Comparison of ENCODE assay signal across 21 mouse cellular contexts in the genomic region with DNA sequence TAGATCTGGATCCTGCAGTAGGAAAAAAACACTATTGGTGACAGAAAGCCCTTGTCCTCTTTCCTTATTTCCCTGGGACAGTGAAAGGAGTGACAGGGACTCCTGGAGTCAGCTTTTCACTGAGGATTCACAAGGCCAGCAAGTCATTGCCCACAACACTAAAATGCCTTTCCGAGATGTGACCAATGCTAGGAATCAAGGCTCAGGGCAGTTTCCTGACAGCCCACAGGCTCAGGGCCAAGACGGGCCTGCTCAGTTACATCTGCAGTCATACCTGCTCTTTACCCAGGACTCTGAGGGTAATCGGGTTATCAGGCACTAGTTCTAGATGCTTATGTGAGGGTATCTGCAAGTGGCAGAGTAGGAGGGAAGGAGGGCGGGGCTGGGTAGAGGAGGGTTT. TPM values are rescaled to one million over a fixed set of nuclear protein-coding genes. Genes with fewer than 3 reads are reported as not detected.
A peak's percentile ranks its signal among the peaks of the same experiment; 100 is the strongest.
DNase-seq lines count a peak whose midpoint lies in the region; ATAC-seq and TF ChIP-seq lines count a peak whose summit lies in the region.
"Had no signal": no experiment of that assay in that cellular context is flagged by ENCODE, and none has a peak within 500 bp of the region (broad histone marks: within the 10 kb centered on the region; RNA-seq: fewer than 3 reads in every experiment).

No protein-coding gene starts in this region.

- ATAC-seq in stomach, embryonic 15.5 days (ENCODE audit: insufficient read depth, low FRiP score, low read depth) = 0 out of 2 replicates have a peak, but pooled peaks have one; percentile 22
- no peak for ATAC-seq in stomach, postnatal 0 days (ENCODE audit: low FRiP score, low TSS enrichment)
- ATAC-seq: activated CD4-positive, CD25-positive, alpha-beta regulatory T cell, adult 4 months; CD4-positive, CD25-positive, alpha-beta regulatory T cell, adult 4 months; forebrain, embryonic 13.5 days; forebrain, embryonic 15.5 days; forebrain, postnatal 0 days; Patski had no signal

- no peak overlapping the region for H3K4me3 ChIP-seq in stomach, embryonic 15.5 days (replicated peaks)
- no peak overlapping the region for H3K4me3 ChIP-seq in stomach, postnatal 0 days (ENCODE audit: low read depth, low read length)
- H3K4me3 ChIP-seq: embryonic facial prominence, embryonic 10.5 days; embryonic facial prominence, embryonic 12.5 days; forebrain, embryonic 13.5 days; forebrain, embryonic 15.5 days had no signal

- H3K4me1 ChIP-seq in stomach, embryonic 15.5 days = no peaks in the 10 kb centered on the region
- no peaks in the 10 kb centered on the region for H3K4me1 ChIP-seq in stomach, postnatal 0 days (replicated peaks; ENCODE audit: control insufficient read depth, insufficient read depth)
- H3K4me1 ChIP-seq: embryonic facial prominence, embryonic 10.5 days; embryonic facial prominence, embryonic 12.5 days; forebrain, embryonic 15.5 days had no signal

- H3K27ac ChIP-seq in stomach, embryonic 15.5 days = no peak overlapping the region
- H3K27ac ChIP-seq in stomach, postnatal 0 days (replicated peaks) = no peak overlapping the region
- H3K27ac ChIP-seq: embryonic facial prominence, embryonic 10.5 days; embryonic facial prominence, embryonic 12.5 days; forebrain, embryonic 13.5 days; forebrain, embryonic 15.5 days had no signal

- no peak for TF ChIP-seq EP300 in stomach, postnatal 0 days (optimal IDR thresholded peaks at IDR 0.05)

- TF ChIP-seq CTCF in stomach, postnatal 0 days (IDR thresholded peaks at IDR 0.05; ENCODE audit: low read depth) = no peak

- peak; percentile 73 for DNase-seq in adrenal gland, adult 2 months
- no peak for DNase-seq in adrenal gland, postnatal 25 days
- peak; percentile 58 to 63 for DNase-seq in adrenal gland, postnatal 36 days
- DNase-seq in adrenal gland, postnatal 4 days (ENCODE audit: low spot score in 2 of 2) = no peak
- no peak for DNase-seq in stomach, postnatal 0 days (ENCODE audit: low spot score)
- DNase-seq: B cell, adult 2 months; cerebellum, adult 11-12 months; cerebellum, adult 2 months; cerebellum, adult 9-10 months; cerebellum, postnatal 25 days; forebrain, postnatal 0 days had no signal

- no peak overlapping the region for H3K9ac ChIP-seq in stomach, embryonic 15.5 days
- H3K9ac ChIP-seq in stomach, postnatal 0 days (ENCODE audit: low read length) = no peak overlapping the region
- H3K9ac ChIP-seq: embryonic facial prominence, embryonic 12.5 days; forebrain, embryonic 13.5 days; forebrain, embryonic 15.5 days; forebrain, postnatal 0 days had no signal

- H3K9me3 ChIP-seq in stomach, embryonic 15.5 days = no peaks in the 10 kb centered on the region
- H3K9me3 ChIP-seq in stomach, postnatal 0 days (ENCODE audit: control insufficient read depth, low read length) = no peaks in the 10 kb centered on the region
- H3K9me3 ChIP-seq: embryonic facial prominence, embryonic 10.5 days; embryonic facial prominence, embryonic 12.5 days; forebrain, embryonic 13.5 days; forebrain, embryonic 15.5 days; G1E had no signal

- H3K27me3 ChIP-seq in stomach, embryonic 15.5 days (replicated peaks) = no peaks in the 10 kb centered on the region
- H3K27me3 ChIP-seq in stomach, postnatal 0 days (ENCODE audit: control insufficient read depth, insufficient read depth, low read length) = no peaks in the 10 kb centered on the region
- H3K27me3 ChIP-seq: CH12.LX; embryonic facial prominence, embryonic 12.5 days; forebrain, embryonic 13.5 days; forebrain, embryonic 15.5 days; Patski had no signal

- WGBS in stomach, embryonic 15.5 days = 81% methylated on average over 4 of the region's 4 CpGs
- WGBS in stomach, postnatal 0 days = 80% methylated on average over 4 of the region's 4 CpGs

- H3K4me2 ChIP-seq in stomach, embryonic 15.5 days = no peak overlapping the region
- H3K4me2 ChIP-seq in stomach, postnatal 0 days (replicated peaks; ENCODE audit: low read depth) = no peak overlapping the region
- H3K4me2 ChIP-seq: embryonic facial prominence, embryonic 12.5 days; forebrain, embryonic 13.5 days; forebrain, embryonic 15.5 days had no signal

- H3K36me3 ChIP-seq in stomach, embryonic 15.5 days = peaks cover 29% of the 10 kb centered on the region
- peaks cover 8% of the 10 kb centered on the region; the same call in 1 of the 2 replicates for H3K36me3 ChIP-seq in stomach, postnatal 0 days (ENCODE audit: control insufficient read depth, insufficient read depth, low read length)

RNA-seq across cellular contexts. Expression of a gene that starts 11.7 kb away (rescaled TPM):
- total RNA-seq in adrenal gland, adult 2 months (2021) = 100 to 1,000 TPM; 124 to 147 TPM
- 98.8 and 102 TPM in 2 replicates for polyA plus RNA-seq in adrenal gland, adult 2 months (2012; rRNA removed)
- total RNA-seq in adrenal gland, postnatal 25 days (2021) = 118 and 130 TPM in 2 replicates
- total RNA-seq in adrenal gland, postnatal 36 days (2021) = 100 to 1,000 TPM; 128 to 136 TPM
- 100 to 1,000 TPM; 123 to 134 TPM for total RNA-seq in adrenal gland, postnatal 4 days (2021)
- polyA plus RNA-seq in stomach, embryonic 15.5 days (2015; fragmentation: Nextera tagmentation; extraction: Ambion mirVana) = 92.1 and 101 TPM in 2 replicates
- 64.7 and 70.3 TPM in 2 replicates for polyA plus RNA-seq in stomach, postnatal 0 days (2015; fragmentation: Nextera tagmentation; extraction: Ambion mirVana)

RNA-seq across cellular contexts. Expression of a gene that starts 12.6 kb away (rescaled TPM):
- 1 to 10 TPM in 1 of 2 experiments, under 1 TPM in 1; 0.29 to 1.5 TPM for total RNA-seq in adrenal gland, adult 2 months (2021)
- 0.10 and 0.16 TPM in 2 replicates for polyA plus RNA-seq in adrenal gland, adult 2 months (2012; rRNA removed)
- 3.4 and 4.4 TPM in 2 replicates for total RNA-seq in adrenal gland, postnatal 25 days (2021)
- total RNA-seq in adrenal gland, postnatal 36 days (2021) = 1 to 10 TPM; 1.7 to 2.5 TPM
- 1 to 10 TPM; 4.7 to 5.4 TPM for total RNA-seq in adrenal gland, postnatal 4 days (2021)
- polyA plus RNA-seq in stomach, embryonic 15.5 days (2015; fragmentation: Nextera tagmentation; extraction: Ambion mirVana) = 12.7 and 14.0 TPM in 2 replicates
- polyA plus RNA-seq in stomach, postnatal 0 days (2015; fragmentation: Nextera tagmentation; extraction: Ambion mirVana) = 3.5 and 3.8 TPM in 2 replicates

RNA-seq across cellular contexts. Expression of a gene that starts 26.9 kb away (rescaled TPM):
- total RNA-seq in adrenal gland, adult 2 months (2021) = 10 to 100 TPM; 30.3 to 78.9 TPM
- 196 and 204 TPM in 2 replicates for polyA plus RNA-seq in adrenal gland, adult 2 months (2012; rRNA removed)
- total RNA-seq in adrenal gland, postnatal 25 days (2021) = 39.9 and 63.1 TPM in 2 replicates
- total RNA-seq in adrenal gland, postnatal 36 days (2021) = 10 to 100 TPM; 38.7 to 56.9 TPM
- 10 to 100 TPM; 36.8 to 40.5 TPM for total RNA-seq in adrenal gland, postnatal 4 days (2021)
- polyA plus RNA-seq in stomach, embryonic 15.5 days (2015; fragmentation: Nextera tagmentation; extraction: Ambion mirVana) = 6.4 and 6.7 TPM in 2 replicates
- polyA plus RNA-seq in stomach, postnatal 0 days (2015; fragmentation: Nextera tagmentation; extraction: Ambion mirVana) = 51.8 and 56.4 TPM in 2 replicates

RNA-seq across cellular contexts. Expression of a gene that starts 28.5 kb away (rescaled TPM):
- total RNA-seq in adrenal gland, adult 2 months (2021) = 10 to 100 TPM; 21.9 to 42.5 TPM
- 34.5 and 35.1 TPM in 2 replicates for polyA plus RNA-seq in adrenal gland, adult 2 months (2012; rRNA removed)
- 30.5 and 35.2 TPM in 2 replicates for total RNA-seq in adrenal gland, postnatal 25 days (2021)
- total RNA-seq in adrenal gland, postnatal 36 days (2021) = 10 to 100 TPM; 28.8 to 36.9 TPM
- total RNA-seq in adrenal gland, postnatal 4 days (2021) = 10 to 100 TPM; 49.4 to 52.7 TPM
- polyA plus RNA-seq in stomach, embryonic 15.5 days (2015; fragmentation: Nextera tagmentation; extraction: Ambion mirVana) = 33.0 and 37.8 TPM in 2 replicates
- 8.6 and 12.1 TPM in 2 replicates for polyA plus RNA-seq in stomach, postnatal 0 days (2015; fragmentation: Nextera tagmentation; extraction: Ambion mirVana)
- polyA plus RNA-seq: G1E had no signal

RNA-seq across cellular contexts. Expression of a gene that starts 55.3 kb away (rescaled TPM):
- total RNA-seq in adrenal gland, adult 2 months (2021) = 10 to 100 TPM; 28.7 to 31.8 TPM
- 1.3 and 2.4 TPM in 2 replicates for polyA plus RNA-seq in adrenal gland, adult 2 months (2012; rRNA removed)
- 75.6 and 87.4 TPM in 2 replicates for total RNA-seq in adrenal gland, postnatal 25 days (2021)
- 10 to 100 TPM; 46.2 to 53.5 TPM for total RNA-seq in adrenal gland, postnatal 36 days (2021)
- total RNA-seq in adrenal gland, postnatal 4 days (2021) = 100 to 1,000 TPM; 233 to 289 TPM
- 1,192 and 1,334 TPM in 2 replicates for polyA plus RNA-seq in stomach, embryonic 15.5 days (2015; fragmentation: Nextera tagmentation; extraction: Ambion mirVana)
- 358 and 380 TPM in 2 replicates for polyA plus RNA-seq in stomach, postnatal 0 days (2015; fragmentation: Nextera tagmentation; extraction: Ambion mirVana)

Comparison
In these comparisons a context has a peak if more than half of its experiments do, and no peak if none do; other contexts are left out.
1. DNase-seq: peak in adrenal gland, adult 2 months (single experiment) and adrenal gland, postnatal 36 days (2 of 2); none in adrenal gland, postnatal 25 days (single experiment), adrenal gland, postnatal 4 days (0 of 2) and stomach, postnatal 0 days (single experiment).